Mouse (Mus musculus) frontal cortex, postnatal 36 days (tissue): Measurements from ENCODE around the gene Braf.

ENCODE experiments used
- DNase-seq, 2 experiments: peaks; one replicate each; pipeline ENCODE4 v3.0.0; 2022; ENCODE audit warnings: low spot score in 2 of 2

Gene Braf

DNA sequence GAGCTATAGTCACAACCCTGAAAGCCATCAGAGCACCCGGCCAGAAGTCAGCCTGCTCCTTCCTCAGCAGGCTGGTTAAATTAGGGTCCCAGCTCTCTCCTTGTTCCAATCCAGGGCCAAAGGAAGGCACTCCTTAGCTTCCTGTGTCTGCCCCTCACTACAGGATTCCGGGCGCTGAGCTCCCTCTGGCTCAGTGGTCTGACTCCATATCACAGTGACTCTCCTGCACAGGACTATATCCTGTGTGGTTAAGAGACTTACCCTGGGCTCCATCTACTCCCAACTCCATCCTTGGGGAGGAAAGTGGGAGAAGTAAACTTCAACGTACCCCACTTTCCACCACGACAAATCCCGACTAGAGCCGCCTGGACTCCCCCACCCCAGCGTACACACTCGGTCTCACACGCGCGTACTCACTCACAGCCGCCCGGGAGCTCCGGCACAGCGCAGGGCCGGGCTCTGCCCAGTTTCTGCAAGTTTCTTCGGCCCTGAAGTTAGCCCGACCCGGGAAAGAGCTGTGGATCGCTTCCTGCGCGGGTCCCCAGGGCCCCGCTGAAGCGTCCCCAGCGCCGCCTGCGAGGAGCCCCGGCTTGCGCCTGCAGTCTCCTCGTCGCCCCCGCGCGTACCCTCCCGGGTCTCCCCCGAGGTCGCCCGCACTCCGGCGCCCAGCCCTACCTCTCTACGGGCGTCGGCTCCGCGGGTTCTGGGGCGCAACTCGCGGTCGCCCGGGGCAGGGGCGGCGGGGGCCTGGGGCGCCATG, 168.2 kb downstream of the Braf start:
- DNase-seq = peak in 1 of 2 experiments; percentile 39

DNA sequence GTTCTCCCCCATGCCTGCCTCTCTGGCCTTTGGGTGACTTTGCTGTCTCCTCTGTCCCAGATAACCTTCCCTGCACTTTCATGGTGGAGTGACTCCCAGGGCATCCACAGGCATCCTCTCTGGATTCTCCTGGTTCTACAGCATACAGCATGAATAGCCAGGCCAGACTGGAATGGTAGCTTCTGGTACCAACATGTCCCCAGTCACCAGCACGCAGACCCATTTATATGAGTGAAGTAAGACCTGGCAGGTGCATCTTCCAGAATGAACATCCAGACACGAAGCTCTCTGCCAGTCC, 169.7 kb downstream of the Braf start:
- no peak for DNase-seq

DNA sequence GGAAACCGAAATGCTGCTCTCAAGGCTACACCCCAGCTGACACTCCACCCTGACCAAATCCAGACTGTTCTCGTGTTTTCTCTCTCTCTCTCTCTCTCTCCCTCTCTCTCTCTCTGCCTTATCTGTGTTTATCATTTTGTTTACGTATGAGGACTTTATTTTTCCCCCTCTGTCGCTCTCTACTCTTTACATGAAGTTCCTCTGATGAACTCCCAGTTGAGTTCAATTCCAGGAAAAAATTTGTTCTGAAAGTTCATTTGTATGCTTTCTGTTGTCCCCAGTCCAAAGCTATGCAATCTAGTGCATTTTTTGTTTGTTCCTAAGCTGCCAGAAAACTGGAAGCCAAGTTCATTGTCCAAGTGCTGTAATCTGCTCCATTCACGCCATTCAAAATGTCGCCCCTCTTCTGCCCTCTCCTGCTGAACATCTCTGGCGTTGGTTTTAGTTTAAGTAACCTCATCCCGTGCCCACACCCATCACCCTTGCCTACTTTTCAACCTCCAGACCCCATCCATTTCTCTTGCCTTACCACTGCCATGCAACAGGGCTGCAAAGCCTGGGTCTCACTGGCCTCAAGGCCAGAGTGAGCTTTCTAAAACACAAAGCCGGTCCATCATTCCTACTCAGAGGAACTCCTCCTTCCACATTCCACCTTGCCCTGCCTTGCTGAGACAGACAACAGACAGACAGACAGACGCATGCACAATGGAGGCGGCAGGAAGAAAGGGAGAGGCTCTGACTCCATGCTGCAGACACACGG, 170.2 kb downstream of the Braf start:
- no peak for DNase-seq
